Mouse (Mus musculus) heart, adult 2 months (tissue): ENCODE data around the gene Fmo6. TPM values are rescaled to one million over a fixed set of nuclear protein-coding genes. Genes with fewer than 3 reads are reported as not detected.
A peak's percentile ranks its signal among the peaks of the same experiment; 100 is the strongest.

Experiments used
- DNase-seq, 2 experiments: peaks; one replicate each; pipeline ENCODE4 v3.0.0; 2021
- H3K27ac ChIP-seq: fragments of 200-600 bp; 2 replicates; pipeline ENCODE4 v1.8.1; 2022
- H3K27me3 ChIP-seq: fragments of 200-500 bp; 2 replicates; pipeline ENCODE4 v1.6.1; 2012; ENCODE audit warnings: mild to moderate bottlenecking, low read length, inconsistent platforms, mixed read lengths; ENCODE audit not compliant: control insufficient read depth, insufficient read depth
- H3K36me3 ChIP-seq: fragments of 200-500 bp; 2 replicates; pipeline ENCODE4 v1.6.1; 2012; ENCODE audit warnings: low read length, inconsistent platforms; ENCODE audit not compliant: control insufficient read depth, insufficient read depth
- H3K4me1 ChIP-seq: fragments of 200-500 bp; 2 replicates; pipeline ENCODE4 v1.6.1; 2011; ENCODE audit warnings: low read length; ENCODE audit not compliant: control insufficient read depth, insufficient read depth
- H3K4me3 ChIP-seq: fragments of 200-600 bp; 2 replicates; pipeline ENCODE4 v1.8.1; 2022
- H3K79me2 ChIP-seq: fragments of 200-500 bp; replicated peaks from 2 replicates; pipeline ENCODE4 v1.6.1; 2012; ENCODE audit warnings: mild to moderate bottlenecking, inconsistent platforms, low read length, moderate library complexity, mixed read lengths; ENCODE audit not compliant: control insufficient read depth, insufficient read depth
- H3K9ac ChIP-seq: fragments of 200-500 bp; 2 replicates; pipeline ENCODE4 v1.6.1; 2012; ENCODE audit warnings: low read depth, mild to moderate bottlenecking, control low read depth, inconsistent platforms, low read length, mixed read lengths
- CTCF ChIP-seq: fragments of 200-600 bp; IDR thresholded peaks from 2 replicates; pipeline ENCODE4 v1.8.1; 2022; ENCODE audit warnings: antibody characterized with exemption, mild to moderate bottlenecking, moderate library complexity
- EP300 ChIP-seq: fragments of 200-500 bp; IDR thresholded peaks from 2 replicates; pipeline ENCODE4 v1.6.1; 2011; ENCODE audit warnings: low read depth, low read length, control low read depth; ENCODE audit not compliant: insufficient read depth
- POLR2A ChIP-seq: fragments of 200-500 bp; IDR thresholded peaks from 2 replicates; pipeline ENCODE4 v1.6.1; 2011; ENCODE audit warnings: mild to moderate bottlenecking, low read depth, low read length, control low read depth; ENCODE audit not compliant: insufficient read depth
- WGBS: fragments of 180-500 bp; shearing (Covaris S2); methylation state at CpG from one replicate; pipeline ENCODE4 v1.1.7; 2018; 5-methylcytosine and 5-hydroxymethylcytosine counted together
- intact Hi-C: fragments of 180-260 bp; cut with DNase I; formaldehyde crosslinking; loops from one replicate; pipeline ENCODE4 v1.15.1; 2025
- long read RNA-seq: library from polyadenylated mRNA; stranded (forward); transcript quantifications from one replicate; pipeline ENCODE4 v2.0.0, GENCODE M21; 2021
- polyA plus RNA-seq: library from polyadenylated mRNA; depleted of rRNA; stranded (reverse); fragments of >200 nt; gene quantifications from 2 replicates; pipeline ENCODE4 v1.2.3, GENCODE M21; 2012; rRNA removed
- total RNA-seq, 2 experiments: library from RNA; stranded (reverse); gene quantifications; 2 replicates each; pipeline ENCODE4 v1.2.3; 2021

The Fmo6 gene
- not detected for total RNA-seq
- polyA plus RNA-seq, result 0.53 TPM in 1 of 2 replicates, not detected in the other
- long read RNA-seq, result 0 reads

DNA sequence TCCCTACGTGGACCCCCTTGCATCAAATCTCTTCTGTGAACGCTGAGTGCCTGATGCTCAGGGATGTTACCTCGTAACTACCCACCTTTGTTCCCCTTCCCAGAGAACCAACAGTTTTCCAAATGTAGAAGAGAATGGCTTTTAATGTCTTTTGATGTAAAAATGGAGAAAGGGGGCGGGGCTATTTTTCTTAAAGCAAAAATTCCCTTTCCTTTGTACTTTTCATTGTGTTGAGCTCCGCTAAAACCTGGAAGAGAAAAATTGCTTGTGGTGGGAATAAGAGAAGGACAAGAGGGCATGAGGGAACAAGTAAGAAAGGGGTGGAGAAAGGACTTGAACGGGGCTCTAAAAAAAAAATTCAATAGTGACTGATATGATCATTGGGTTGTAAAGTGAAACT, at the start of gene Fmo6:
TSS of gene Fmo6 (minus strand) at position 101 of the 400 bp plus-strand sequence.
- no peak within 1 kb of the TSS for H3K9ac ChIP-seq
- no peaks in the 10 kb centered on the region for H3K27me3 ChIP-seq
- H3K27ac ChIP-seq, result peak within 1 kb of the TSS; percentile 20; the same call in 1 of the 2 replicates
- intact Hi-C loops, result no loop called here
- H3K4me1 ChIP-seq, result peaks cover 2% of the 10 kb centered on the region; the same call in 1 of the 2 replicates
- WGBS, result 86% methylated on average over 6 of the region's 6 CpGs
- H3K4me3 ChIP-seq, result no peak within 1 kb of the TSS
- no peaks in the 10 kb centered on the region for H3K79me2 ChIP-seq
- DNase-seq, result no peak
- H3K36me3 ChIP-seq, result no peaks in the 10 kb centered on the region; the same call in 1 of the 2 replicates
- no peak for TF ChIP-seq POLR2A
- no peak for TF ChIP-seq EP300
- TF ChIP-seq CTCF, result no peak

DNA sequence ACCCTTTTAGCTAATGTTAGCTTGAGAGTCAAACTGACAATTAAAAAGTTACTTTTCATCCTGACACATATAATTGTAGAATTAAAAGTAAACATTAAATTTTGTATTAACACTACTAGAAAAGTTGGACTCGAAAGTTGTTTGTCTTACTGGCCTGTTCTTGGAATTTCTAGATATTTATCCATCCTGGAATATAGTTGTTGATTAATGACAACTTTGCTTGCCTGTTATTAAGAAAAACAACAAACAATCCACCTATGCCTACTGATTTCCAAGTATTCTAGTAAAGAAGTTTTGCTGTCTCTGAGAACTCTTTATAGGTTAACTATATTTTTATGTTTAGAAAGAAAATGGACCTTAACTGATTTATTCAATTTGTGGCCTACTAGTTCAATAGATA, 49.5 kb upstream of the Fmo6 start:
- DNase-seq, result no peak
- Histone ChIP-seq H3K27ac (peak overlapping the region; percentile 21; the same call in 1 of the 2 replicates), H3K27me3 (no peaks in the 10 kb centered on the region), H3K36me3 (no peaks in the 10 kb centered on the region), H3K4me1 (peaks cover 2% of the 10 kb centered on the region; the same call in 1 of the 2 replicates), H3K79me2 (no peaks in the 10 kb centered on the region), H3K9ac (no peak overlapping the region), H3K4me3 (no peak overlapping the region)
- WGBS, result 88% methylated on average over 1 of the region's 1 CpGs
- TF ChIP-seq POLR2A (no peak), CTCF (no peak), EP300 (no peak)
- intact Hi-C loops, result no loop called here

DNA sequence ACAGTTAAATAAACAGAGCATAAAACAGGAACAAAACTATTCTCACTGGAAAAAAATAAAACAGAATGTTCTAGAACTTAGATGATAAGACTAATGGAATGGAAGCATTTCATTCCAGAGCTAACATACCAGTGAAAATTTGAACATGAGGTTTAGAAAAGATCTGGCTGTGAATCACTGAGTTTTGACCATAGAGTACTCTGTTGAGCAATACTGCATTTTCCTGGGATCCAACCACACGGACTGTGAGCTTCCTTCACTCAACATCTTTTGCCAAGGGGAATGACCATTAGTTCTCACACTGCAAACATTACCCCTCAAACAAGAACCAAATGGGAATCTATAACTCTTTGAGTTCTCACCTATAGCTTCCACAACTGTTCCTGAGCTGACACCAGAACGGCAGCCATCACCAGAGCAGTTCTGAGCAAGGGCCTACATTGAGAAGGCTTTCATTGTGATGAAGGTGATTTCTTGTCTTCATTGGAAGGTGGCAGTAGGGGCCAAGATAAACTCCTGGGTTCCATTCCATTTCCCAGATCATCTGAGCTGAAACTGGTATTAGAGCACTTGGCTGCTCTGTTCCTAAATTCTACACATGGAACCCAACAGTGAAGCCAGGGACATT, 48.9 kb upstream of the Fmo6 start:
- 75% methylated on average over 2 of the region's 2 CpGs for WGBS
- Histone ChIP-seq H3K4me1 (peaks cover 2% of the 10 kb centered on the region; the same call in 1 of the 2 replicates), H3K4me3 (no peak overlapping the region), H3K36me3 (no peaks in the 10 kb centered on the region), H3K79me2 (no peaks in the 10 kb centered on the region), H3K27me3 (no peaks in the 10 kb centered on the region), H3K27ac (peak overlapping the region; percentile 21; the same call in 1 of the 2 replicates), H3K9ac (no peak overlapping the region)
- TF ChIP-seq CTCF (no peak), EP300 (no peak), POLR2A (no peak)
- intact Hi-C loops, result no loop called here
- DNase-seq, result peak; percentile 7 to 20

DNA sequence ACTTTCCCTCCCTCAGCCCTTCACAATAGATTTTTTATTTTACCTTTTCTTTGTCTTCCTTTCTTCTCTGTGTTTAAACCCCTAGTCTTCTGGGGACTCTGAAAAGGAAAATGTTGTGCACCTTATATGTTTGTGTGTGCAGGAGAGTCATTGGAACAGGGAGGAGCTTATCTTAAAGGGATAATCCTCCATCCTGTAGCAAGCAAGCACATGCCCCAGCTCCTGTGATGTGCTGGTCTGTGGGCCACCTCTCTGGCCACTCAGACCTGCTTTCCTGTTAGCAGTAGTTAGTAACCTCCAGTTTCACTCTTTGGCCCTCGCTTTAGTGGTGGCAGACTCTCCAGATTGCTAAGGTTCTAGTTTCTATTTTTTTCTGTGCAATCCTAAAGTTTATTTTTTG, 47.1 kb upstream of the Fmo6 start, which contains the start of gene Fmo3:
TSS of gene Fmo3 (minus strand) at position 101 of the 400 bp plus-strand sequence.
- Histone ChIP-seq H3K27me3 (no peaks in the 10 kb centered on the region), H3K4me1 (peaks cover 2% of the 10 kb centered on the region; the same call in 1 of the 2 replicates), H3K79me2 (no peaks in the 10 kb centered on the region), H3K9ac (no peak within 1 kb of the TSS), H3K27ac (no peak within 1 kb of the TSS), H3K4me3 (no peak within 1 kb of the TSS), H3K36me3 (no peaks in the 10 kb centered on the region)
- intact Hi-C loops, result no loop called here
- WGBS, result 81% methylated on average over 1 of the region's 1 CpGs
- no peak for DNase-seq
- TF ChIP-seq EP300 (no peak), POLR2A (no peak), CTCF (no peak)

DNA sequence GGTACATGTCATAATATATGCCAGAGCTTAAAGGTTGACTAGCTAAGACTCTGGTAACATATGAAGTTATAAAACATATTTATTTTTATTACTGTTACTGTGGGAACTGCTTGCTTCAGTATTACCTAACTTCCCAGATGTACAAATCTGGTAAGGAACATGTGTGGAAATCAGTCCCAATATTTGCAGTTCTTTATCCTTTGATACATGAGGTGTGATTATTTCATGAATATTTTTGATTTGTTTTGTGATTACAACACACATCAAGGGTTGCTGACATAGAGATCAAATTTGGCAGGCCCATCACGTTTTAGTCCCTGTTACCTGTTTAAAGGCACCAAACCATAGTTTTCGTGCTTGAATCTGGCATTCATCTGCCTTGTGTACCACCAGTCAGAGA, 26.2 kb upstream of the Fmo6 start:
- Histone ChIP-seq H3K27ac (no peak overlapping the region), H3K79me2 (no peaks in the 10 kb centered on the region), H3K36me3 (no peaks in the 10 kb centered on the region), H3K4me1 (no peaks in the 10 kb centered on the region), H3K27me3 (no peaks in the 10 kb centered on the region), H3K9ac (no peak overlapping the region), H3K4me3 (no peak overlapping the region)
- no peak for DNase-seq
- 64% methylated on average over 2 of the region's 2 CpGs for WGBS
- TF ChIP-seq POLR2A, result no peak
- no peak for TF ChIP-seq CTCF
- TF ChIP-seq EP300, result no peak
- intact Hi-C loops, result no loop called here

DNA sequence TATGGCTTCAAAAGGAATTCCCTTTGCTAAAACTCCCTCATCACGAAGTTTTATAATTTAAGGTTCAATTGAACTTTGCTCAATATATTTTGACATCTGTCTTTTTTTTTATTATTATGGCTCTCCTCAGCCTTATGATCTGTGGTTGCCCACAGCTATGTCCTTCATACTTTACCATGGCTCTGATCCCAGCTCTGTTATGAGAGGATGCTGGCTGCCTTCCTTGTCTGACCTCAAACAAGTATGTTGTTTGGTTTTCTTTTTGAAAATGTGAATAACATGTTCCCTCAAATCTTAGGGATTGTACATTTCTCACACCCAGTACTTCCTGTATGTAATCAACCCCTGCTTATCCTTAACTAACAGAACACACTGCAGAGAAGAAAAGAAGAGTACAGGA, 20.1 kb upstream of the Fmo6 start:
- DNase-seq, result no peak
- no peaks in the 10 kb centered on the region for H3K79me2 ChIP-seq
- intact Hi-C loops, result loop anchor here (10.0 kb wide), 1 partner anchor 63 kb away; the partner anchor contains the start of gene Fmo2
- TF ChIP-seq CTCF, result no peak
- TF ChIP-seq EP300, result no peak
- no peak for TF ChIP-seq POLR2A
- H3K27me3 ChIP-seq, result no peaks in the 10 kb centered on the region
- no peak overlapping the region for H3K9ac ChIP-seq
- WGBS, result 76% methylated on average over 1 of the region's 1 CpGs
- no peak overlapping the region for H3K27ac ChIP-seq
- H3K4me3 ChIP-seq, result no peak overlapping the region
- no peaks in the 10 kb centered on the region for H3K36me3 ChIP-seq
- peaks cover 4% of the 10 kb centered on the region; the same call in 1 of the 2 replicates for H3K4me1 ChIP-seq
